Mouse (Mus musculus) left cerebral cortex, postnatal 4 days (tissue): Measurements from ENCODE around the gene Zfp811. TPM values are rescaled to one million over a fixed set of nuclear protein-coding genes. Genes with fewer than 3 reads are reported as not detected.

Experiments
- DNase-seq: peaks from one replicate; pipeline ENCODE4 v3.0.0-alpha.2; 2022
- intact Hi-C: fragments of 180-260 bp; cut with DNase I; formaldehyde crosslinking; loops from one replicate; pipeline ENCODE4 v1.15.1; 2025
- total RNA-seq, 2 experiments: library from RNA; stranded (reverse); gene quantifications; 2 replicates each; pipeline ENCODE4 v1.2.3; 2021

Gene Zfp811
- total RNA-seq, 2 experiments from 2014 or later = 17.2 to 18.0 TPM

- no peak for DNase-seq
- intact Hi-C loops = no loop called here
Observed at GRCm38 (mm10) chr17:32757331-32757730, 52.4 kb downstream of the Zfp811 start.

- DNase-seq = peak; percentile 40
- intact Hi-C loops = no loop called here
Observed at GRCm38 (mm10) chr17:32753634-32754033, 56.1 kb downstream of the Zfp811 start.

- intact Hi-C loops = no loop called here
- no peak for DNase-seq
Observed at GRCm38 (mm10) chr17:32752813-32753360, 56.8 kb downstream of the Zfp811 start.

- DNase-seq = no peak
Observed at GRCm38 (mm10) chr17:32750611-32751010, 59.1 kb downstream of the Zfp811 start.

More at GRCm38 (mm10) chr17:32750611-32751010, 59.1 kb downstream of the Zfp811 start:
- intact Hi-C loops = no loop called here

Other genes with a start within 250 kb of the Zfp811 start
- not detected for gene Cyp4f37, start 188.6 kb downstream of the Zfp811 start, total RNA-seq
- not detected for gene Cyp4f40, start 151.0 kb downstream of the Zfp811 start, total RNA-seq
- gene Cyp4f15, start 124.3 kb downstream of the Zfp811 start, total RNA-seq = 1 to 10 TPM; 2.9 to 3.3 TPM
- 10 to 100 TPM; 78.3 to 86.9 TPM for gene Zfp871, start 21.6 kb downstream of the Zfp811 start, total RNA-seq
- gene Zfp799, start 20.3 kb upstream of the Zfp811 start, total RNA-seq = 10 to 100 TPM; 21.6 to 23.2 TPM
- gene Zfp870, start 81.7 kb upstream of the Zfp811 start, total RNA-seq = 10 to 100 TPM in 1 of 2 experiments, 1 to 10 TPM in 1; 9.3 to 10.2 TPM
- gene Cyp4f14, start 107.4 kb upstream of the Zfp811 start, total RNA-seq = under 1 TPM in 1 of 2 experiments, not detected in 1; 0.95 TPM
- gene Cyp4f13, start 137.5 kb upstream of the Zfp811 start, total RNA-seq = 10 to 100 TPM in 1 of 2 experiments, 1 to 10 TPM in 1; 5.8 to 10.2 TPM
- 1 to 10 TPM; 5.7 to 5.9 TPM for gene Zfp472, start 155.9 kb upstream of the Zfp811 start, total RNA-seq
- gene Zfp952, start 183.2 kb upstream of the Zfp811 start, total RNA-seq = 10 to 100 TPM; 17.1 to 19.2 TPM
- 10 to 100 TPM; 24.5 to 25.6 TPM for gene Zfp763, start 223.5 kb upstream of the Zfp811 start, total RNA-seq